Mouse (Mus musculus) embryonic fibroblast, embryonic 13.5 days (primary cell): ENCODE measurements at regions not wholly inside any gene's neighbourhood (a gene's known extent, or its start where the extent isn't known, plus 50 kb on each side); places are given as distances from the start of the nearest gene placed in this dataset.

Experiments
- H3K27ac ChIP-seq: 2 replicates; pipeline ENCODE4 v1.5.1; 2012; ENCODE audit warnings: low read length, control low read depth, inconsistent platforms; ENCODE audit not compliant: insufficient read depth
- H3K4me1 ChIP-seq: 2 replicates; pipeline ENCODE4 v1.6.1; 2011; ENCODE audit warnings: low read length; ENCODE audit not compliant: control insufficient read depth, insufficient read depth
- H3K4me3 ChIP-seq: 2 replicates; pipeline ENCODE4 v1.5.1; 2011; ENCODE audit warnings: mild to moderate bottlenecking, control low read depth, low read length; ENCODE audit not compliant: insufficient read depth
- CTCF ChIP-seq: IDR thresholded peaks from 2 replicates; pipeline ENCODE4 v1.5.1; 2011; ENCODE audit warnings: mild to moderate bottlenecking, control low read depth, low read length, moderate library complexity, borderline replicate concordance; ENCODE audit not compliant: insufficient read depth
- POLR2A ChIP-seq: IDR thresholded peaks from 2 replicates; pipeline ENCODE4 v1.6.1; 2011; ENCODE audit warnings: low read depth, mild to moderate bottlenecking, control low read depth, low read length, moderate library complexity

DNA sequence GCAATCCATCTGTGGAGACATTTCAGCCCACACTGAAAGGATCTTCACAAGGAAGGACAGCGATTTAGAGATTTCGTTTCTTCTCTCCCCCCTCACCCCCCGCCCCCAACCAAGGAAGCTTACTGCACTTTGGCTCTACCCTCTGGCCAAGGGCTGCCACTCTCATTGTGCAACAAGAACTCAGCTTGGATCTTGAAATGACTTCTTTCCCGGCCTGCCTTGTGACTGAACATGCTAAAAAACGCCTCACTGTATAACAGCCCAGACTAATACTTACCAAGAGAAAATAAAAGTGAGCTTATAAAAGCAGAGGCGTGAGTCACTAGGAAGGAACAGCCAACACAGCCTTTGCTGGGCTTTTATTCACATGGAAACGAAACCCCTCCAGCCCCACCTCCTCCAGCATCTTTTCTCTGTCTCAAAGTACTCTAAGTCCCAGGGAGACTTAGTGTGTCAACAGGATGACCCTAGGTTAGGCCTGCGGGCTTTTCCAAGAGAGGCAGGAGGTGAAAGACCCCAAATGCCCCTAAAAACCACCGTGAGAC lies 144.7 kb upstream of the Dcn start:
- Histone ChIP-seq H3K27ac (peak overlapping the region; percentile 48), H3K4me3 (no peak overlapping the region), H3K4me1 (peaks cover 4% of the 10 kb centered on the region; the same call in 1 of the 2 replicates)
- TF ChIP-seq CTCF, result no peak
- TF ChIP-seq POLR2A, result no peak

DNA sequence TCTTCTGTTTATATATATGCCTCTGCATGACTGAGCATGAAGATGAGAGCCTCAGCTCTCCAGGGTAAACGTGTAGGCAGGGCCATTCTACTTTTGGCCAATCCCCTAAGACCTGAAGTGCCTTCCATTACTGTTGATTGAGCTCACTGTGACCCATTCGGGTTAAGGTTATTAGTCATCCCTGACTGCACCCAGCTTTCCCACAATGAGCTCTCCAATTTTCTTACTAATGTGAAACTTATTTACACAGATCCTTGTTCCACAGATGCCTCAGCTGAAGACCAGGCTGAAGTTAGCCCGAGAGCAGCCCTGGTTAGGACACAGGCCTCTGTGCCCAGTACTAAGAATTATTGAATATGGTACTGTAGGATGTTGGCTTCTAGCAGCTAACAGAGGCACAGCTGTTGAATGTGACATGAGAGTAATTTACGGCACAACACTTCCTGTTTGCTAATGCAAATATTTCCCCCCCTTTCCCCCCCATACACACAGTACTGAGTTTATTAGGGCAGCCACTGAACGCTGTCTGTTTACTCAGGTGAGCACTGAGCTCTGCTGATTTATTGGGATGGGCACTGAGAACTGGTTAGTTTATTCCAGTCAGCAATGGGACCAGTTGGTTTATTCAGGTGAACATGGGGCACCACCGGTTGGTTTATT lies 141.2 kb upstream of the Dcn start:
- Histone ChIP-seq H3K4me1 (peaks cover 4% of the 10 kb centered on the region; the same call in 1 of the 2 replicates), H3K27ac (peak overlapping the region; percentile 34), H3K4me3 (no peak overlapping the region)
- no peak for TF ChIP-seq POLR2A
- TF ChIP-seq CTCF, result no peak

DNA sequence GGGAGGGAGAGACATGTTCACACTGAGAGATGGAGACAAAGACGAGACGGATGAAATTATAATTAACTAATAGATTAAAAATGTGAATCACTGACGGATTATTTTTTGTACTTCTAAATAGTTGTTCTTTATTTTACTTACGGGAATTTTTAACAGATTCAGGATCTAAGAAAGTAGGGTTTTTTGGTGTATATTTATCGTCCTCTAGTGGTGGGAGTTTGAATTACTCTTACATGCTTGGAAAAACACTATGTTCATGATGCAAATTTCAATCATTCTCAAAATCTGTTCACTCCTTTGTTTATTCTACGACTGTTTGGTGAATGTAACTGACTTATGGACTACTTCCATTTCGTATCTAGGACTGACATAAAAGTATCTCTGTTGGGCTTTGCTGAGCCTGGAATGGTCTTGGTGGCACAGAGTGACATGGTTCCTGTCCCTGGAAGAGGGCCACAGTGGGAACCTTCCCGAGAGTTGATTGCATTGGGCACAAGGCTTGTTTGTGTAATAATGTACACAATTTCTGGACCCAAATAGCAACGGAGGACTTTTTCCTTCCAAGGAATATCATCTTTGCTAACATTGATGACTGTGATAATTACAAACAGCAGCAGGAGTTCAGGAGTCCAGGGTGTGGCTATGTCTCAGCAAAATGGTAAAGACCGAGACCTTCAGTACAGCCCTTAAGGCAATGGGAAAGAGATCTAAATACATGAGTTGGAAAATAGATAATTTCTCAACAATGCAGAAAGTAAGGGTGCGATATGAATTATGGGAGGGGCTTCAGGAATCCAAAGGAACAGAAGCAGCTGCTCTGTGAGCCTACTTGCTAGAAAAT lies 139.3 kb upstream of the Dcn start:
- Histone ChIP-seq H3K27ac (no peak overlapping the region), H3K4me1 (peaks cover 4% of the 10 kb centered on the region; the same call in 1 of the 2 replicates), H3K4me3 (no peak overlapping the region)
- no peak for TF ChIP-seq POLR2A
- no peak for TF ChIP-seq CTCF

DNA sequence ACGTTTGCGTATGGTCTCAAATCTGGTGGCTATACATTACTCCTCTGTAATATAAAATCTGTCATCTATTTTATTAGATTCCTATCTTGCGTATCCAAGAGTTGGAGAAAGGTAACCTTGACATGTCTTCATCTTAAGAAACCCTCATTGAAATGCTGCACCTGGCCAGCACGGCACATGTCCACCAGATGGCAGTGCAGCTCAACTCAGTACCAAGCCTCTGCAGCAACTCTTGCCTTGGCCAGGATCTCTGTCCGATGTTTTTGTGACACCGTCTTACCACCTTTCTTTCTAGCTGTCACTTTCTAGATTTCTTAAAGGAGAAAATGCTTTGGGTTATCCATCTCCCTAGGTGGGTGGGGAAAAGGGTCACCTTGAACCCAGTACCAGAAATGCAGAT lies 134.1 kb upstream of the Dcn start:
- H3K4me1 ChIP-seq, result no peaks in the 10 kb centered on the region
- H3K27ac ChIP-seq, result no peak overlapping the region
- no peak overlapping the region for H3K4me3 ChIP-seq
- no peak for TF ChIP-seq POLR2A
- TF ChIP-seq CTCF, result peak; percentile 97

DNA sequence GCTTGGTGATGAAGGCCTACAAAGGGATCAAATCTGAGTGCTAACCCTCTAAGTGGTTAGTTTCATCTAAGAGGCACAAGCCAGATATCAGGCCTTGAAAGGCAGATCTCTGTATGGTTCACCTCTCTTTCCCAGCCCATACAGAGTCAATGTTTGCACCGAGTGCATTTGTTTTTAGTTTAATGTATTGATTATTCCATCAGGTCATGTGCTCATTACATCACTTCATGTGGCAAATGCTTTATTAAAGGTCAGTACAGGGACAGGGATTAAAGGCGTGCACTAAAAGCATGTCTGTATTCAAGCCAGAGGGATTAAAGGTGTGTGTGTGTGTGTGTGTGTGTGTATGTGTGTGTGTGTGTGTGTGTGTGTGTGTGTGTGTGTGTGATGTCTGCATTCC lies 132.5 kb upstream of the Dcn start:
- Histone ChIP-seq H3K4me1 (no peaks in the 10 kb centered on the region), H3K4me3 (no peak overlapping the region), H3K27ac (no peak overlapping the region)
- no peak for TF ChIP-seq POLR2A
- no peak for TF ChIP-seq CTCF

DNA sequence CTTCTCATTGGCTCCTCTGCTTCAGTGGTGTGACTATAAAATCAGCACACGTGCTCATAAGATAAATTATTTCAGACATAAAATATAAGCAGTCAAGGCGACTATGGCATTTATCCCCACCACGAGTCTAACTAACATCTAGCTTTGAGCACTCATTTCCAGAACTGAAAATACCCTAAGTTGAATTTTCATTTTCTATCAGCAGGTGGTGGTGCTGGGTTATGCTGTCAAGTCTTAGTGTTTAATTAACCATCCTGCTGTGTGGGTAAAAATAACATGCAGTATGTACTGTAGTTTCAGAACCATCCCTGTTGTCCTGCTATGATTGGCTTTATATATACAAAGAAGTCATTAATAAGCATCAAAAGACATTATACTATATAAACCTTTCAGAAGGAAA lies 110.8 kb upstream of the Dcn start:
- TF ChIP-seq CTCF (no peak), POLR2A (no peak)
- Histone ChIP-seq H3K4me3 (no peak overlapping the region), H3K27ac (no peak overlapping the region), H3K4me1 (no peaks in the 10 kb centered on the region; the same call in 1 of the 2 replicates)

DNA sequence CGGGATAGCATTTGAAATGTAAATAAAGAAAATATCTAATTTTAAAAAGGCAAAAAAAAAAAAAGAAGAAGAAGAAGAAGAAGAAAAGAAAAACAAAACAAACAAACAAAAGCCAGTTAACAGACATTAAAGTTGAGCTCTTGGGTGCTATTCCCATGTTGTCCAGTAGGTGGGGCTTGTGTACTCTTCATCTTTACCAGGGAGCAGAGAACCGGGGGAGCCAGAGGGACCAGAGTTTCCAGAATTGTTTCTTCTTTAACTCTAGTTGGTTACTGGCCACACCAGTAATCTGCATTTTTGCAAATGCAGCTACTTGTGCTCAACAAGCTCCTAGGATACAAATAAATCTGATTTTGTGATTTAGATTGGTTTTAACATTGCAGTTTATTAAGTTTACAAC lies 103.6 kb upstream of the Dcn start:
- Histone ChIP-seq H3K27ac (no peak overlapping the region), H3K4me3 (no peak overlapping the region), H3K4me1 (no peaks in the 10 kb centered on the region)
- no peak for TF ChIP-seq CTCF
- no peak for TF ChIP-seq POLR2A

DNA sequence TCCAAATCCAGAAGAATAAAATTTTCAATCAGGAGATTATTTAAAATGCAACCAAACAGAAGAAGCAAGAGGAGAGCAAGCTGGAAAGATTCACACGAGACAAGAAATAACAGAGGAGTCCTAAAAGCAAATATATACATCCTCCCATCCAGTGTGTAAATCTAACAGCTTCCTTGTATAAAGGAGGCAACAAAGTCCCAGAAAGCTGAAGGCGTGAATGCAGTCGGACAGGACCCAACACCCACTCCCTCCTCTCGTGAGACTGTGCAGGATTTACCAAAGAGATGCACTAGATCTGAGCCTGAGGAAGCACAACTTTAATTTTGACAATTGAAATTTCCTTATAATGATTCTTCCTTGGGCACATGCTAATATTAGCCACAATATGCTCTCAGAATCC lies 103.0 kb upstream of the Dcn start:
- Histone ChIP-seq H3K27ac (no peak overlapping the region), H3K4me1 (no peaks in the 10 kb centered on the region), H3K4me3 (no peak overlapping the region)
- TF ChIP-seq CTCF, result no peak
- no peak for TF ChIP-seq POLR2A

DNA sequence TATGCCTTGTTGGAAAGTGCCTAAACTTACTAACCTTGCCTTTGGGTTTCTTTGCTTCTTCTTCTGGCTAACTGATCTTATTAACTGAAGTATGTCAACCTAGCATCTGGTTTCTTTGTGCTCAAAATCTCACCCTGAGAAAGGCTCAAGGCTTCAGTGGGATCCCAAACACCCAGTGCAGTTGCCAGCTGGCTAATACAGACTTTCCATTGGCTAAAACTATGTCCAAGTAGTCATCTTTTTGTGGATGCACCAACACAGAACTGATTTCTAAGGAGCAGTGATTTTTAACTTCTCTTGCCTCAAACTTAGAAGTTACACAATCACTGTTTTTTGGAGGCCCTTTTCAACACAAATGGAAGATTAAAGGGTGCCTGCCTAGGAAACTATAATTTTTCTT lies 97.8 kb upstream of the Dcn start:
- Histone ChIP-seq H3K4me1 (no peaks in the 10 kb centered on the region), H3K4me3 (no peak overlapping the region), H3K27ac (no peak overlapping the region)
- TF ChIP-seq POLR2A, result no peak
- no peak for TF ChIP-seq CTCF

DNA sequence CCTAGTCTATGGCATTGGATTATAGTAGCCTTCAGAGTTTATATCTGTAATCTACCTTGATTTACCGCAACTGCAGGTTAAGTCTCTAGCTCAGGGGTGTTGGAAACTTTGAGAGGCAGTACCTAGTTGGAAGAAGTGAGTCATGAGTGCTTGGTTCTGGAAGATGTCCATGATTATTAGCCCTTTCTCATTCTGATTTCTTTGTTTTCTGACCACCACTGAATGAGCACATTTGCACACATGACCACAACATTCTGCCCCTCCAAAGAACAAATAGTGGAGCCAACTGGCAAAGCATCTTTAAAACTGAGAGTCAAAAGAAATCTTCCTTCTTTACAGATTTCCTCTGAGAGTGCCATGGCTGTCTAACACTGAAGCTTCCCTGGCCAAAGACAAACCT lies 95.5 kb upstream of the Dcn start:
- H3K4me1 ChIP-seq, result no peaks in the 10 kb centered on the region
- no peak overlapping the region for H3K4me3 ChIP-seq
- TF ChIP-seq POLR2A (no peak), CTCF (no peak)
- H3K27ac ChIP-seq, result no peak overlapping the region

DNA sequence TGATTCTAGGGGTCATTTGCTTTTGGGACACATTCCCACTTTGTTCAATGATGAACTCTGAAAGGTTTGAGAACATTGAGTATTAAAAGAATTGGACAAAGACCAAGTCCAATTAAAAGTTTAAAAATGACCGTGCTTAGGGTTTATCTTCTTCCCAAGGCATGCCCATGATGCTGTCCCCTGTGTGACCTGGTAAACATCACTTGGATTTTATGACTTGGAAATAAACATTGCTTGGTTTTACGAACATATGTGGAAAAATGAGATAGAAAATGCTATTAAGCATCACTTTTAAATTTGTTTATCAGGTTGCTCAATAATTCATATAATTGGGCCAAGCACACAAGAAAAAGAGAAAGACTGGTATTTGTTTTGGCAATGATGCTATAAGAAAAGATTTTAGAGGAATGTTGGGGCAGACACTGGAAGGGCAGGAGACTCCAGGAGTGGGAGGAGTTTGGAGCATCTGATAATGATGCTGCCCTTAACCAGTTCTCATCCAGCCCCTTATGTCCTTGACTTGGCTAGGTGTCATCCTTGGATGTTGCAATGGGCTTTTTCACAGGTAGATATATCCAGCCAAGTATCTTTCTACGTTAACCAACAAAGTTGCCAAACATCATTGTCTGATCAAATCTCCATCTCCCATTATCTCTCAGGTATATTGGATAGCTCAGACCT lies 92.1 kb upstream of the Dcn start:
- Histone ChIP-seq H3K4me1 (peaks cover 2% of the 10 kb centered on the region; the same call in 1 of the 2 replicates), H3K4me3 (no peak overlapping the region), H3K27ac (no peak overlapping the region)
- TF ChIP-seq POLR2A, result no peak
- no peak for TF ChIP-seq CTCF
